Mouse (Mus musculus) C2C12 (cell line): ENCODE data around the gene Tcerg1l. TPM values are rescaled to one million over a fixed set of nuclear protein-coding genes. Genes with fewer than 3 reads are reported as not detected.

ENCODE experiments used
- H3K27me3 ChIP-seq: one replicate; pipeline ENCODE4 v1.6.1; 2011; ENCODE audit not compliant: control insufficient read depth, insufficient read depth, insufficient read length
- H3K36me3 ChIP-seq: one replicate; pipeline ENCODE4 v1.6.1; 2011; ENCODE audit not compliant: control insufficient read depth, insufficient read depth
- H3K4me3 ChIP-seq: one replicate; pipeline ENCODE4 v1.5.1; 2011; ENCODE audit warnings: mild to moderate bottlenecking, control low read depth; ENCODE audit not compliant: poor library complexity, insufficient read depth, severe bottlenecking
- H3K79me2 ChIP-seq: one replicate; pipeline ENCODE4 v1.6.1; 2011; ENCODE audit not compliant: control insufficient read depth, insufficient read depth
- H3K79me3 ChIP-seq: one replicate; pipeline ENCODE4 v1.6.1; 2011; ENCODE audit warnings: low read depth, control low read depth
- H3ac ChIP-seq: one replicate; pipeline ENCODE3; 2011; ENCODE audit warnings: low read depth; ENCODE audit not compliant: control insufficient read depth, insufficient read length
- CEBPB ChIP-seq: IDR thresholded peaks from one replicate; pipeline ENCODE4 v1.6.1; 2011; ENCODE audit warnings: low read depth, mild to moderate bottlenecking, control low read depth, moderate library complexity
- CTCF ChIP-seq: IDR thresholded peaks from one replicate; pipeline ENCODE4 v1.5.1; 2011; ENCODE audit not compliant: control insufficient read depth, insufficient read depth, insufficient read length
- FOSL1 ChIP-seq: IDR thresholded peaks from one replicate; pipeline ENCODE4 v1.8.0; 2011; ENCODE audit warnings: mild to moderate bottlenecking, low read length; ENCODE audit not compliant: poor library complexity, insufficient read depth, severe bottlenecking
- MAX ChIP-seq: IDR thresholded peaks from one replicate; pipeline ENCODE4 v1.6.1; 2011; ENCODE audit warnings: mild to moderate bottlenecking, control low read depth
- MYOD1 ChIP-seq: IDR thresholded peaks from one replicate; pipeline ENCODE4 v1.6.1; 2011; ENCODE audit warnings: low read depth; ENCODE audit not compliant: control insufficient read depth, insufficient read length
- MYOG ChIP-seq: IDR thresholded peaks from one replicate; pipeline ENCODE4 v1.6.1; 2011; ENCODE audit not compliant: control insufficient read depth, insufficient read length; ENCODE audit errors: extremely low read depth
- USF1 ChIP-seq: IDR thresholded peaks from one replicate; pipeline ENCODE4 v1.6.1; 2011; ENCODE audit warnings: low read depth, mild to moderate bottlenecking, control low read depth, moderate library complexity
- polyA plus RNA-seq: library from polyadenylated mRNA; unstranded; fragments of >200 nt; fragmentation: generic; extraction: Trizol; gene quantifications from one replicate; pipeline ENCODE4 v1.2.1, GENCODE M21; 2012; ENCODE audit warnings: missing spikeins

Gene Tcerg1l
- polyA plus RNA-seq, 1 experiment: not detected

GRCm38 (mm10) chr7:138269386-138269785, 128.1 kb downstream of the Tcerg1l start:
- Histone ChIP-seq H3K4me3 (no peak overlapping the region), H3K27me3 (no peaks in the 10 kb centered on the region), H3K79me2 (no peaks in the 10 kb centered on the region), H3K79me3 (no peaks in the 10 kb centered on the region), H3K36me3 (no peaks in the 10 kb centered on the region), H3ac (no peak overlapping the region)
- no peak for TF ChIP-seq MYOG
- TF ChIP-seq MYOD1: no peak
- TF ChIP-seq CTCF: no peak
- no peak for TF ChIP-seq MAX
- no peak for TF ChIP-seq USF1
- no peak for TF ChIP-seq CEBPB
- TF ChIP-seq FOSL1: no peak

GRCm38 (mm10) chr7:138267976-138268646, 129.4 kb downstream of the Tcerg1l start:
- H3K27me3 ChIP-seq: no peaks in the 10 kb centered on the region
- no peaks in the 10 kb centered on the region for H3K79me3 ChIP-seq
- H3K4me3 ChIP-seq: no peak overlapping the region
- H3K36me3 ChIP-seq: no peaks in the 10 kb centered on the region
- H3K79me2 ChIP-seq: no peaks in the 10 kb centered on the region
- no peak overlapping the region for H3ac ChIP-seq
- TF ChIP-seq MYOD1 (no peak), FOSL1 (no peak), MYOG (no peak), USF1 (no peak), CTCF (no peak), MAX (no peak)

DNA sequence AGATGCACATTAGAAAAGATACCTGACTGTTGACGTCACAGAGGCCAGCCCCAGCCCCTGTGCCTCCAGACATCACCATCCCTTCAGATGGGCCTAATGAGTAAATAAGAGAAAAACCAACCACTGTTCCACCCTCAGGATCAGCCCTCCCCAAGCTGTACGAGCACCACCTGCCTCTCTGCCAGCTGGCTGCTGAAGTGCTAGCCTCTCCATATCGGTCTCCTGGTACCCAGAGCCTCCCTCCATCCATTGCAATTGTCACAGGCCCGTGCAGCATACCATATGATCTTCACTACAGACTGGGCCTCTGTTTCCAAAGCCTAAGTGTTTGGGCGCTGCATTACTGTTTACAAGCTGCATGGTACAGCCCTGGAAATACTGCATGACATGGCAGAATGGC, 148.9 kb downstream of the Tcerg1l start:
- Histone ChIP-seq H3K79me3 (no peaks in the 10 kb centered on the region), H3K4me3 (no peak overlapping the region), H3K36me3 (no peaks in the 10 kb centered on the region), H3K79me2 (no peaks in the 10 kb centered on the region), H3K27me3 (no peaks in the 10 kb centered on the region), H3ac (no peak overlapping the region)
- TF ChIP-seq FOSL1: no peak
- TF ChIP-seq MYOD1: no peak

DNA sequence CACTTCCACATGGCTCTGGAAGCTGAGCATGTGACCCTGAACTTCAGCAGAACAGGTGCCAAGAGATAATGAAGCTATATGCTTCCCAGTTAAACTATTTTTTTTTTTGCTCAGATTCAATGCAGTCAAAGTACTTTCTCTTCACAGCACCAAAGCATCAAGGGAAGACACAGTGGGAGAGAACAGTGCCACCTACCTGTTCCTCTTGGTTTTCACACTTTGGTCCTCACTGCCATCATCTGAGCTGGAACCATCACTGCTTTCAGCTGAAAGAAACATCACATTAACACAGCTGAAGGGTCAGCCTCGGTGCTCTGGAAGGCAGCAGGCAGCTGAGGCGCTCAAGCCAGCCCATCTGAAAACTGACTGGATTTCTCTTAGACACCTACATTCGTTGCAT, 149.4 kb downstream of the Tcerg1l start:
- Histone ChIP-seq H3K36me3 (no peaks in the 10 kb centered on the region), H3K79me2 (no peaks in the 10 kb centered on the region), H3K27me3 (no peaks in the 10 kb centered on the region), H3K4me3 (no peak overlapping the region), H3ac (no peak overlapping the region), H3K79me3 (no peaks in the 10 kb centered on the region)
- no peak for TF ChIP-seq MYOD1
- no peak for TF ChIP-seq MYOG
- TF ChIP-seq FOSL1: no peak
- TF ChIP-seq CEBPB: no peak
- no peak for TF ChIP-seq CTCF
- TF ChIP-seq USF1: no peak
- no peak for TF ChIP-seq MAX

DNA sequence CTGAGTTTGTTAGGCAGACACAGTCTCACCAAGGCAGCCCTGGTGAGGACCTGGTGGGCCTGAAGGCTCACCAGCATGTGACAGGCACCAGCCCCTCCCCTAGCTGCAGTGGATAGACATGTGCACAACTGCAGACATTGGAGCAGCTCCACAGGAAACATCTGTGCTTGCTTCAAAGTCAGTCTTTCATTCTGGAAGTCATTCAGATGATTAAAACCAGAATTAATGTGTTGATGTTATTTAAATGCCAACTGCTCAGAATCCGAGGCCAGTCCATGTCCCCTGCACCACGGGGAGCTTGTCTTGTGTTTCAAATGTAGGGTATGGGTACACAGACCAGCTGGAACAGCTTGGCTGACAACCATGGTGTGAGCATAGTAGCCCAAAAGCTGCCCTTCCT, 150.8 kb downstream of the Tcerg1l start:
- TF ChIP-seq MAX (no peak), MYOD1 (no peak), CEBPB (no peak), USF1 (no peak), CTCF (no peak), FOSL1 (no peak), MYOG (no peak)
- Histone ChIP-seq H3ac (no peak overlapping the region), H3K79me3 (no peaks in the 10 kb centered on the region), H3K36me3 (no peaks in the 10 kb centered on the region), H3K79me2 (no peaks in the 10 kb centered on the region), H3K27me3 (no peaks in the 10 kb centered on the region), H3K4me3 (no peak overlapping the region)

DNA sequence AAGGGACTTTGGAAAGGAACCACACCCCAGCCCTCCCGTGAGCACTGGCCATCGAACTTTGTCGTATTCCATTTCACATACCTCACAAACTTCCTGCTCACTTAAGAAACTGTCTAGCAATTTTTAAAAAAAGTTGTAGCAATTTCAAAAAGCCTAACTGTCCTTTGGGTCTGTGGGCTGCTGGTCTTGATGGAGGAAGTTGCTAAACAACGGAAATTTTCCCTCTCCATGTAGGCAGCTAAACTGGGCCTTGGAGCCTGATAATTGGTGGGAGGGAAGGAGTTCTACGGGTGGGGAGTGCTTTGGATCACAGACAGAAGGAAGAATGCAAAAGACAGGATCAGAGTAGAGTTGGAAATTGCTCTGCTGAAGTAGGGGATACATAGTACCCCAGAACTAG, 155.3 kb downstream of the Tcerg1l start:
- no peaks in the 10 kb centered on the region for H3K79me3 ChIP-seq

More for the DNA sequence above, 155.3 kb downstream of the Tcerg1l start:
- Histone ChIP-seq H3K79me2 (no peaks in the 10 kb centered on the region), H3K4me3 (no peak overlapping the region), H3K27me3 (no peaks in the 10 kb centered on the region), H3ac (no peak overlapping the region), H3K36me3 (no peaks in the 10 kb centered on the region)
- TF ChIP-seq FOSL1 (no peak), CEBPB (no peak), MAX (no peak), CTCF (no peak), USF1 (no peak), MYOD1 (no peak), MYOG (no peak)
